Mouse (Mus musculus) mouse embryonic stem cell (cell line): ENCODE results near the gene N6amt1.

Experiments
- in situ Hi-C, 2 experiments: fragments of 300-500 bp; cut with MboI; formaldehyde crosslinking; loops; 1 replicate in 1 of 2; 3 replicates in 1 of 2; pipeline ENCODE4 v1.14.3; 2019 to 2020; ENCODE audit warnings: low sequenced_read_pairs in 2 of 2, low pct_unique_long_range_greater_than_20kb in 1 of 2, mixed read lengths in 1 of 2; ENCODE audit not compliant: unreplicated experiment in 1 of 2

N6amt1 gene

GRCm38 (mm10) chr16:87366445-87366844, 12.5 kb downstream of the N6amt1 start:
- in situ Hi-C loops, result no loop called here

GRCm38 (mm10) chr16:87382996-87383395, 29.0 kb downstream of the N6amt1 start:
- in situ Hi-C loops, result no loop called here

- in situ Hi-C loops, result no loop called here
These were observed 30.4 kb downstream of the N6amt1 start for GRCm38 (mm10) chr16:87384366-87384765.

- in situ Hi-C loops, result no loop called here
These were observed 33.5 kb downstream of the N6amt1 start for GRCm38 (mm10) chr16:87387444-87387977.

- in situ Hi-C loops, result no loop called here
These were observed 40.0 kb downstream of the N6amt1 start for GRCm38 (mm10) chr16:87393813-87394548.

GRCm38 (mm10) chr16:87405001-87405400, 51.0 kb downstream of the N6amt1 start:
- in situ Hi-C loops, result no loop called here
